Mouse (Mus musculus): ENCODE results near the gene Incenp. TPM values are rescaled to one million over a fixed set of nuclear protein-coding genes. Genes with fewer than 3 reads are reported as not detected.
"Not testable (repeated sequence)": the region's sequence is repeated elsewhere in the genome, so short reads cannot be mapped to it uniquely, and the experiment has no call there.

Gene Incenp
- polyA plus RNA-seq, 1 experiment from 2014 or later = 95.1 TPM

DNA sequence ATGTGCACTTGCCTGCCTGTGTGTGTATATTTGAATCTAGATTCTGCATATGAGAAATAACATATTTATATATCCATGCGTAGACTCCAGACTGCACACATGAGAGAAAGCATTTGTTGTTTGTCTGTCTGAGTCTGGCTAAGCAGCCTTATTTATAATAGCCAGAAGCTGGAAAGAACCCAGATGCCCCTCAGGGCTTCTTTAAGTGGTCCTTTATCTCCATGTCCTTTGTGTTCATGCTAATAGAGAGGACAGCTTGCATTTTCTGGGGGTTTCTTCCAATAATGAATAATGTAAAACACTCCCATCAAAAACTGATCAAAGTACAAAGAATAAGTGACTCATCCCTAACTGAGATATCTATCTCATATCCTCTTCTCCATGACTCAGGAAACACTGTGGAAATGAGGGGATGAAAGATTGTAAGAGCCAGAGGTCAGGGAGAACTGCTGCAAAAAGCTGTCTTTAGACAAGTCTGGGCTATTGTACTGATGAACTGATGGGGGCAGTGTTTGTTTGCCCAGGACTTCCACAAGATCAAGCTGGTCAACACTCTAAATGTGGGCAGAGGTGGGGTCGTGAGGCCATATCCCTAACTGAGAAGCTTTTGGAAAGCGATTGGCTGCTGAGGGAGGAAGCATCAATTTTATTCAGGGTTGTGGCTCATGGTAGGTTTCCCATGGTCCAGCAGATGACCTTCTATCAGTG lies 49.8 kb downstream of the Incenp start:
- H3K36me3 ChIP-seq; H3K27ac ChIP-seq; H3K27me3 ChIP-seq; H3K4me3 ChIP-seq; H3K9me3 ChIP-seq (replicated peaks); H3K4me2 ChIP-seq (replicated peaks); H3K9ac ChIP-seq; ATAC-seq (ENCODE audit: low FRiP score); H3K4me1 ChIP-seq: not testable (repeated sequence)
- 57% methylated on average over 3 of the region's 3 CpGs for WGBS

DNA sequence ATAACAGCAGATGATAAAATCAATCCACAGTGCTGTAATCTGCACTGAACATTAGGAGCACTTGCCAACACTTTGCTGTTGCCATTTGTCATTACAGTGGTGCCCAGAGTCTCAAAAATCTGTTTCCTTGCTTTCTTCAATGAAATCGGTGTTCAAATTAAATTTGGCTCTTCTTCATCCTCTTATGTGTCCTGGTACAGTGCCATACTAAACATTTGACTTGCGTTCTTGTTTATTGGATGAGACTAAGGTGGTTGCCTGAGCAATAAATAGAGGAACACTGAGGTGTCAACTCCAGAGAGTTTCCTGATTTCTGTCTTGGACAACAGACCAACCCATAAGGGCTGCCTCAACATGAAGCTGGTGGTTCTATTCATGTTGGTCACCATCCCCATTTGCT lies 52.1 kb downstream of the Incenp start, which contains the start of gene Scgb2a2:
Gene Scgb2a2, plus strand, starts transcription at position 301 of the 400 bp plus-strand sequence.
- no peak within 1 kb of the TSS for H3K9ac ChIP-seq
- H3K36me3 ChIP-seq = no peaks in the 10 kb centered on the region
- 88% methylated on average over 2 of the region's 2 CpGs for WGBS
- no peaks in the 10 kb centered on the region for H3K9me3 ChIP-seq (replicated peaks)
- no peak within 1 kb of the TSS for H3K4me2 ChIP-seq (replicated peaks)
- no peak for ATAC-seq (ENCODE audit: low FRiP score)
- no peaks in the 10 kb centered on the region for H3K4me1 ChIP-seq
- H3K27me3 ChIP-seq = no peaks in the 10 kb centered on the region
- no peak within 1 kb of the TSS for H3K4me3 ChIP-seq
- H3K27ac ChIP-seq = no peak within 1 kb of the TSS

DNA sequence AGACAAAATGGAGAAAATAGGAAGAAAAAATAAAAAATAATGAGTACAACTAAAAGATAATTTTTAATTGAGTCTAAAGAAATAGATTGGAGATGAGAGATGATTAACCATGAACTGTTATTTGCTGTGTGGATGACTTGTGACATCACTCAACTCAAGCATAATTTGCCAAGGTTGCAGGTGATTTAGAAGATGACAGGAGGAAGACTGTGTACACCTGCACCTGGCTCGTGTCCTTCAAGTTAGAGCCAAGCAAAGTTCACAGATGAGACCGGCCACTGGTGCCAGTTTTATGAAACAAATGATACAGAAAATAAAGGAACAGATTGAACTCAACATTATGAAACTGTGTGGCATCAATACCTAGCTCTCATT lies 62.0 kb downstream of the Incenp start:
- WGBS = 62% methylated on average over 2 of the region's 2 CpGs

DNA sequence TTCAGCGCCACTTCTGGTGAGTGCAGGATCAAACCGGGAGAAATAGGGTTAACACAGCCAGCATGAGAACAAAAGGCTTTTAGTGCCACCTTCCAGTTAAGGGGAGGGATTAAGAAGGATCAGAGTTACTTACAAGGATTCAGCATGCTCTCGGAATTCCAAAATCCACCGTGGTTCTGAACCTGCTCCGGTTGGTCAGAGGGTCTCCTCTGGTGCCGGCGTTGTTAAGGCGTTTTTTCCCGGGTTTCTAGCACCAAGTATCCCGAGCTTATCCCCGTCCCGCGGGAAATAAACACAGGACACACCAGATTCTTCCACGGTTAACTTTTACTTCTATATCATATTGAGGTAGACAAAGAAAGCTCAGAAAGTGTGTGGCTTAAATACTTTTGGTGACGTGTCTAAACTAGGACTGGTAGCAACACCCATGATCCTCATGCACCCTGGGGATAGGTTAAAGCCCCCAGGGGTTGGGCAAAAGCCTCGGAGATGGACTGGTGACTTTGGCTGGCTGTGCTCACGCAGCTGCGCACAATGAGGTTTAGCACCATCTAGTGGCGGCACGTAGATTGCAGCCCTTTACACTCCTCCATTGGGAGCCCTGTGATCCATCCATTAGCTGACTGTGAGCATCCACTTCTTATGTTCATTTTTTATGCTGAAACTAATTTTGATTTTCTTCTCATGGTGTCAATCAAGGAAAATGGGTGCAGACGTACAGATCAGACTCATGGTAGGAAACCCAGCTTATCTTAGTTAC lies 62.6 kb downstream of the Incenp start:
- Histone ChIP-seq H3K4me2 (replicated peaks) (peak overlapping the region; percentile 25), H3K4me3 (peak overlapping the region; percentile 26)
- H3K36me3 ChIP-seq; H3K9me3 ChIP-seq (replicated peaks); H3K4me1 ChIP-seq; H3K9ac ChIP-seq; H3K27me3 ChIP-seq; H3K27ac ChIP-seq: not testable (repeated sequence)
- 17% methylated on average over 20 of the region's 21 CpGs for WGBS
- peak; percentile 97 for ATAC-seq (ENCODE audit: low FRiP score)

More for the DNA sequence above, 62.0 kb downstream of the Incenp start:
- H3K9me3 ChIP-seq (replicated peaks) = no peaks in the 10 kb centered on the region
- H3K27me3 ChIP-seq = no peaks in the 10 kb centered on the region
- no peak overlapping the region for H3K4me3 ChIP-seq
- no peaks in the 10 kb centered on the region for H3K4me1 ChIP-seq
- peak; percentile 88 for ATAC-seq (ENCODE audit: low FRiP score)
- no peak overlapping the region for H3K9ac ChIP-seq
- no peaks in the 10 kb centered on the region for H3K36me3 ChIP-seq
- no peak overlapping the region for H3K4me2 ChIP-seq (replicated peaks)
- H3K27ac ChIP-seq = no peak overlapping the region

Small RNAs within 50 kb of the gene (microRNA-seq; reads per million reads assigned to microRNA genes)
- gene Gm22369 = not detected
- gene Gm24484 = not detected

Other genes starting within 250 kb of the Incenp start
- gene Scgb2a2, start 52.0 kb downstream of the Incenp start, polyA plus RNA-seq (2016; fragmentation: Nextera tagmentation; extraction: Ambion mirVana) = not detected in 2 replicates
- 1,445 and 1,581 TPM in 2 replicates for gene Fth1, start 81.0 kb upstream of the Incenp start, polyA plus RNA-seq (2016; fragmentation: Nextera tagmentation; extraction: Ambion mirVana)
- 0.94 and 1.1 TPM in 2 replicates for gene Best1, start 102.1 kb upstream of the Incenp start, polyA plus RNA-seq (2016; fragmentation: Nextera tagmentation; extraction: Ambion mirVana)
- gene Rab3il1, start 102.1 kb upstream of the Incenp start, polyA plus RNA-seq (2016; fragmentation: Nextera tagmentation; extraction: Ambion mirVana) = 35.4 and 40.0 TPM in 2 replicates
- gene Fads3, start 142.0 kb upstream of the Incenp start, polyA plus RNA-seq (2016; fragmentation: Nextera tagmentation; extraction: Ambion mirVana) = 13.1 and 16.6 TPM in 2 replicates
- gene Fads2, start 202.2 kb upstream of the Incenp start, polyA plus RNA-seq (2016; fragmentation: Nextera tagmentation; extraction: Ambion mirVana) = 173 and 177 TPM in 2 replicates